Mouse (Mus musculus) heart, embryonic 16.5 days (tissue): ENCODE results near the gene Naaa. TPM values are rescaled to one million over a fixed set of nuclear protein-coding genes. Genes with fewer than 3 reads are reported as not detected.
A peak's percentile ranks its signal among the peaks of the same experiment; 100 is the strongest.

Experiments
- ATAC-seq: fragments of 200-750 bp; cut with Nextera tagmentation; replicated peaks from 2 replicates; pipeline ENCODE4 v1.8.0; 2017; ENCODE audit warnings: moderate number of reproducible peaks; ENCODE audit not compliant: insufficient read depth, low FRiP score; ENCODE audit errors: extremely low read depth
- H3K27ac ChIP-seq: fragments of 300-500 bp; sonication (generic); 2 replicates; pipeline ENCODE4 v1.5.1; 2014; ENCODE audit warnings: mild to moderate bottlenecking, low read length, control low read depth, moderate library complexity
- H3K27me3 ChIP-seq: fragments of 300-500 bp; sonication (generic); 2 replicates; pipeline ENCODE4 v1.6.1; 2014; ENCODE audit warnings: low read length, mixed read lengths; ENCODE audit not compliant: control insufficient read depth, insufficient read depth
- H3K36me3 ChIP-seq: fragments of 300-500 bp; sonication (generic); 2 replicates; pipeline ENCODE4 v1.6.1; 2014; ENCODE audit not compliant: control insufficient read depth, insufficient read depth
- H3K4me1 ChIP-seq: fragments of 300-500 bp; sonication (generic); 2 replicates; pipeline ENCODE4 v1.6.1; 2014; ENCODE audit warnings: low read length, mixed read lengths; ENCODE audit not compliant: control insufficient read depth, insufficient read depth
- H3K4me2 ChIP-seq: fragments of 300-500 bp; sonication (generic); 2 replicates; pipeline ENCODE4 v1.6.1; 2014; ENCODE audit warnings: low read depth, mild to moderate bottlenecking, control low read depth, low read length
- H3K4me3 ChIP-seq: fragments of 300-500 bp; sonication (generic); 2 replicates; pipeline ENCODE4 v1.5.1; 2014; ENCODE audit warnings: mild to moderate bottlenecking, control low read depth, low read length
- H3K9ac ChIP-seq: fragments of 300-500 bp; sonication (generic); 2 replicates; pipeline ENCODE4 v1.6.1; 2014; ENCODE audit warnings: low read length, control low read depth
- H3K9me3 ChIP-seq: fragments of 300-500 bp; sonication (generic); replicated peaks from 2 replicates; pipeline ENCODE4 v1.6.1; 2016; ENCODE audit warnings: low read length; ENCODE audit not compliant: control insufficient read depth
- WGBS: fragments of 180-500 bp; shearing (Covaris S2); extraction: QIAGEN DNeasy Blood & Tissue Kit; methylation state at CpG from one replicate; pipeline ENCODE4 v1.1.7; 2014; 5-methylcytosine and 5-hydroxymethylcytosine counted together
- polyA plus RNA-seq: library from polyadenylated mRNA; unstranded; fragments of >200 nt; fragmentation: Nextera tagmentation; extraction: Ambion mirVana; gene quantifications from 2 replicates; pipeline ENCODE4 v1.2.1, GENCODE M21; 2015

Gene Naaa
- polyA plus RNA-seq: 8.4 and 9.3 TPM in 2 replicates

DNA sequence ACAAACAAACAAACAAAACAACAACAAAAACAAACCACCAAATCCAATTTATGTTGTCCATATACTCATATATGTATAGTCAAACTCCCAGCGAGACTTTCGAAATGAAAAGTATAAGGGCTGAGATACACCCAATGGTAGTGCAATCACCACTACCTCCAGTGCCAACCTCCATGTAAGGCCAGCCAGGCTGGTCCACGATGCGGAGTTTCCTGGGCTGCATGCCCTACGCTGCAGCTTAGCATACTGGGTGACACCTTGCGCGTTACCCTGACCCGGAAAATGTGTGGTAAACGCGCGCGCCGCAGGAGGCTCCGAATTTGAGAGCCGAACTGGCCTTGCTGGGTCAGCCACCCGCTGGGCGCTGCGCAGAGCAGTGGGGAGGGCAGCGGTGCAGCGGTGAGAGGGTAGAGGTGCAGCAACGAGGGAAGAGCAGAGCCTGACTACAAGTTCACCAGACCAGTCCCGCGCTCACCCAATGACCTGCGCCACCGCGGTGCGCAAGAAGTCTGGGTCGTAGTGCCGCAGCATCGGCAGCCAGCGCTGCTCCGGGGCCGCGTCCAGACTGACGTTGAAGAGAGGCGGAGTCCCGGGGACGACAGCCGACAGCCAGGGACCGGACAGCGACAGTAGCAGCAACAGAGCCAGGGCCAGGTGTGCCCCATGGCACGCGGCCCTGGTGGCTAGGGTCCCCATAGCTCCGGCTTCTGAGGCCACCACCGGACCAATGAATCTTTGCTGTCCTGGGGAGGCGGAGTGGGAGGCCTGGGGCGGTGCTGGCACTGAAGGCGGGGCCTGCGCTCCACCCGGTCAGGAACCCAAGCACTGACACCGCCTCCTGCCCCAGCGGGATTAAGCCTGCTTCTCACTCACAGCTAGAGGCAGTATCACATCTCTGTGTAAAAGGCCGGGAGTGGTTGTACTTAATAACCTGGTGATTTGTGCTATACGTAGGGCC lies at the start of gene Naaa:
Naaa (minus strand) TSS at position 734 of the 958 bp plus-strand sequence.
- Histone ChIP-seq H3K27ac (peak within 1 kb of the TSS; percentile 61), H3K4me3 (peak within 1 kb of the TSS; percentile 74), H3K4me2 (peak within 1 kb of the TSS; percentile 98), H3K9ac (peak within 1 kb of the TSS; percentile 78), H3K4me1 (peaks cover 11% of the 10 kb centered on the region), H3K27me3 (0 out of 2 replicates have a peak, but pooled peaks cover 4% of the 10 kb centered on the region), H3K9me3 (no peaks in the 10 kb centered on the region), H3K36me3 (no peaks in the 10 kb centered on the region)
- peak; percentile 89 for ATAC-seq
- WGBS: 3% methylated on average over 54 of the region's 54 CpGs

- peaks cover 6% of the 10 kb centered on the region for H3K4me1 ChIP-seq
- H3K9me3 ChIP-seq: no peaks in the 10 kb centered on the region
- H3K36me3 ChIP-seq: no peaks in the 10 kb centered on the region
- no peak overlapping the region for H3K27ac ChIP-seq
- no peak overlapping the region for H3K4me3 ChIP-seq
- H3K4me2 ChIP-seq: no peak overlapping the region
- no peaks in the 10 kb centered on the region; the same call in 1 of the 2 replicates for H3K27me3 ChIP-seq
- no peak overlapping the region for H3K9ac ChIP-seq
- ATAC-seq: no peak
- 73% methylated on average over 6 of the region's 6 CpGs for WGBS
These were observed 49.4 kb upstream of the Naaa start for GRCm38 (mm10) chr5:92327367-92327766.

- no peaks in the 10 kb centered on the region for H3K36me3 ChIP-seq
- H3K9ac ChIP-seq: no peak overlapping the region
- no peaks in the 10 kb centered on the region for H3K9me3 ChIP-seq
- no peak overlapping the region for H3K4me3 ChIP-seq
- no peak overlapping the region for H3K27ac ChIP-seq
- WGBS: 35% methylated on average over 5 of the region's 5 CpGs
- H3K27me3 ChIP-seq: no peaks in the 10 kb centered on the region; the same call in 1 of the 2 replicates
- ATAC-seq: peak; percentile 75
- H3K4me2 ChIP-seq: no peak overlapping the region
- peaks cover 6% of the 10 kb centered on the region for H3K4me1 ChIP-seq
These were observed 45.3 kb upstream of the Naaa start for GRCm38 (mm10) chr5:92323264-92323663.

GRCm38 (mm10) chr5:92322612-92323011 lies 44.6 kb upstream of the Naaa start:
- Histone ChIP-seq H3K9me3 (no peaks in the 10 kb centered on the region), H3K4me3 (no peak overlapping the region), H3K4me1 (peaks cover 6% of the 10 kb centered on the region), H3K27ac (no peak overlapping the region), H3K4me2 (no peak overlapping the region), H3K36me3 (no peaks in the 10 kb centered on the region), H3K9ac (no peak overlapping the region), H3K27me3 (no peaks in the 10 kb centered on the region; the same call in 1 of the 2 replicates)
- WGBS: 81% methylated on average over 4 of the region's 4 CpGs
- ATAC-seq: no peak

- Histone ChIP-seq H3K9ac (no peak overlapping the region), H3K27ac (no peak overlapping the region), H3K4me3 (no peak overlapping the region), H3K36me3 (no peaks in the 10 kb centered on the region), H3K4me2 (no peak overlapping the region), H3K4me1 (peaks cover 6% of the 10 kb centered on the region), H3K27me3 (no peaks in the 10 kb centered on the region; the same call in 1 of the 2 replicates), H3K9me3 (no peaks in the 10 kb centered on the region)
- no peak for ATAC-seq
- WGBS: 62% methylated on average over 8 of the region's 8 CpGs
These were observed 43.8 kb upstream of the Naaa start for GRCm38 (mm10) chr5:92321631-92322400.

- ATAC-seq: no peak
- 88% methylated on average over 14 of the region's 14 CpGs for WGBS
These were observed 40.6 kb upstream of the Naaa start for GRCm38 (mm10) chr5:92318596-92318995.

GRCm38 (mm10) chr5:92318119-92318518 lies 40.1 kb upstream of the Naaa start:
- H3K27me3 ChIP-seq: no peaks in the 10 kb centered on the region
- no peak overlapping the region for H3K4me3 ChIP-seq
- no peaks in the 10 kb centered on the region for H3K9me3 ChIP-seq
- no peak for ATAC-seq
- H3K9ac ChIP-seq: no peak overlapping the region
- H3K27ac ChIP-seq: no peak overlapping the region
- no peak overlapping the region for H3K4me2 ChIP-seq
- no peaks in the 10 kb centered on the region for H3K36me3 ChIP-seq
- 78% methylated on average over 7 of the region's 7 CpGs for WGBS
- peaks cover 4% of the 10 kb centered on the region for H3K4me1 ChIP-seq

More at GRCm38 (mm10) chr5:92318596-92318995, 40.6 kb upstream of the Naaa start:
- Histone ChIP-seq H3K4me3 (no peak overlapping the region), H3K4me2 (no peak overlapping the region), H3K36me3 (no peaks in the 10 kb centered on the region), H3K9ac (no peak overlapping the region), H3K27ac (no peak overlapping the region), H3K4me1 (peaks cover 6% of the 10 kb centered on the region), H3K27me3 (no peaks in the 10 kb centered on the region), H3K9me3 (no peaks in the 10 kb centered on the region)

- Histone ChIP-seq H3K27me3 (no peaks in the 10 kb centered on the region), H3K27ac (no peak overlapping the region), H3K36me3 (no peaks in the 10 kb centered on the region), H3K4me2 (no peak overlapping the region), H3K4me3 (no peak overlapping the region), H3K9me3 (no peaks in the 10 kb centered on the region), H3K4me1 (peaks cover 6% of the 10 kb centered on the region), H3K9ac (no peak overlapping the region)
- no peak for ATAC-seq
- 43% methylated on average over 7 of the region's 7 CpGs for WGBS
These were observed 35.8 kb upstream of the Naaa start for GRCm38 (mm10) chr5:92313776-92314175.
